Mouse (Mus musculus) liver, embryonic 13.5 days (tissue): ENCODE measurements around the gene Cipc. TPM values are rescaled to one million over a fixed set of nuclear protein-coding genes. Genes with fewer than 3 reads are reported as not detected.

ENCODE experiments used
- ATAC-seq: fragments of 200-750 bp; cut with Nextera tagmentation; 2 replicates; pipeline ENCODE4 v1.8.0; 2017; ENCODE audit warnings: low read depth, mild to moderate bottlenecking, moderate number of reproducible peaks, moderate library complexity
- DNase-seq: peaks from one replicate; pipeline ENCODE4 v3.0.0; 2022
- H3K27ac ChIP-seq: fragments of 300-500 bp; sonication (generic); 2 replicates; pipeline ENCODE4 v1.5.1; 2015; ENCODE audit warnings: moderate library complexity, mild to moderate bottlenecking, inconsistent platforms
- H3K27me3 ChIP-seq: fragments of 300-500 bp; sonication (generic); 2 replicates; pipeline ENCODE4 v1.6.1; 2015; ENCODE audit warnings: mild to moderate bottlenecking, inconsistent platforms
- H3K36me3 ChIP-seq: fragments of 300-500 bp; sonication (generic); 2 replicates; pipeline ENCODE4 v1.6.1; 2015; ENCODE audit warnings: mild to moderate bottlenecking, inconsistent platforms
- H3K4me1 ChIP-seq: fragments of 300-500 bp; sonication (generic); replicated peaks from 2 replicates; pipeline ENCODE4 v1.6.1; 2015; ENCODE audit warnings: inconsistent platforms
- H3K4me2 ChIP-seq: fragments of 300-500 bp; sonication (generic); 2 replicates; pipeline ENCODE4 v1.6.1; 2015; ENCODE audit warnings: inconsistent platforms, mild to moderate bottlenecking, moderate library complexity
- H3K4me3 ChIP-seq: fragments of 300-500 bp; sonication (generic); replicated peaks from 2 replicates; pipeline ENCODE4 v1.5.1; 2015; ENCODE audit warnings: mild to moderate bottlenecking, inconsistent platforms
- H3K9ac ChIP-seq: fragments of 300-500 bp; sonication (generic); 2 replicates; pipeline ENCODE4 v1.6.1; 2015; ENCODE audit warnings: mild to moderate bottlenecking, inconsistent platforms
- H3K9me3 ChIP-seq: fragments of 300-500 bp; sonication (generic); replicated peaks from 2 replicates; pipeline ENCODE4 v1.6.1; 2016; ENCODE audit warnings: inconsistent platforms
- WGBS: fragments of 180-500 bp; shearing (Covaris S2); methylation state at CpG from one replicate; pipeline ENCODE4 v1.1.7; 2015; ENCODE audit not compliant: insufficient replicate concordance; 5-methylcytosine and 5-hydroxymethylcytosine counted together
- polyA plus RNA-seq: library from polyadenylated mRNA; unstranded; fragments of >200 nt; fragmentation: Nextera tagmentation; extraction: Ambion mirVana; gene quantifications from 2 replicates; pipeline ENCODE4 v1.2.1, GENCODE M21; 2015

The Cipc gene
- polyA plus RNA-seq, 1 experiment from 2014 or later = 11.6 TPM

DNA sequence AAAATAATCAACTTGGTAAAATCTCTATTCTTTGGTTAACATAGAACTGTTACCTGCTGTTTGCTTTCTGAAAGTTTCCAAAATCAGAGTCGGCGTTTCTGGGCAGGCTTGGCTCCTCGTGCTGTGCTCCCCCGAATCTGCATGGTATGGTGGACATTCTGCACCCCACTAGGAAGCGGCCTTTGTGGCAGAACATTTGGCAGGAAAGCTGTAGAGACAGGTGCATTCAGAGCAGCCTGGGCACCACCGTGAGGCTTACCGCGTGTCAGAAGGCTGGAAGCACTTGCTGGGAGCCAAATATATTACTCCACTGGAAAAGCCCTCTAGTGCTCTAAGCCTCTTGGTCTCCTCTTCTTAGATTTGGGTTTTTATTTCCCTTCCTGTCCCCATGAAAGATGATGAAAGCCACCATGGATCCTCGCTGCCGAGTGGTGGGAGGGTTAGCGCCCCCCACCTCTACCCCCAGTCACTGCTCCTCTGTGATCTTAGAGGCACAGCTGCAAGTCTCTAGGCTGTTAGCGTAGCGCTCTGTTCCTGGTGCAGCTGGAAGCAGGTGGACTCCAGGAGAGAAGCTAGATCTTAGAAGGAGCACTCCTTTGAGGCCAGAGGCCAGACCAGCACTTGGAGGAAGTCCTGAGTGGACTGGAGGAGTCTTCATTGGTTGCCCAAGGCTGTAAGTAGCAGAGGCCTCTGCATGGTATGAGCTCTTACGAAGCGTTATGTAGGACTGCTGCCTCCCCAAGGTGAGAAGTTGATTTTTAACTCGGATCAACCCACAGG, 17.6 kb downstream of the Cipc start:
- no peak overlapping the region for H3K4me3 ChIP-seq
- H3K36me3 ChIP-seq = peaks cover 61% of the 10 kb centered on the region
- no peaks in the 10 kb centered on the region for H3K27me3 ChIP-seq
- H3K27ac ChIP-seq = no peak overlapping the region
- DNase-seq = no peak
- no peak overlapping the region for H3K4me2 ChIP-seq
- 84% methylated on average over 16 of the region's 16 CpGs for WGBS
- ATAC-seq = no peak
- H3K9me3 ChIP-seq = no peaks in the 10 kb centered on the region
- H3K9ac ChIP-seq = no peak overlapping the region
- peaks cover 23% of the 10 kb centered on the region for H3K4me1 ChIP-seq

DNA sequence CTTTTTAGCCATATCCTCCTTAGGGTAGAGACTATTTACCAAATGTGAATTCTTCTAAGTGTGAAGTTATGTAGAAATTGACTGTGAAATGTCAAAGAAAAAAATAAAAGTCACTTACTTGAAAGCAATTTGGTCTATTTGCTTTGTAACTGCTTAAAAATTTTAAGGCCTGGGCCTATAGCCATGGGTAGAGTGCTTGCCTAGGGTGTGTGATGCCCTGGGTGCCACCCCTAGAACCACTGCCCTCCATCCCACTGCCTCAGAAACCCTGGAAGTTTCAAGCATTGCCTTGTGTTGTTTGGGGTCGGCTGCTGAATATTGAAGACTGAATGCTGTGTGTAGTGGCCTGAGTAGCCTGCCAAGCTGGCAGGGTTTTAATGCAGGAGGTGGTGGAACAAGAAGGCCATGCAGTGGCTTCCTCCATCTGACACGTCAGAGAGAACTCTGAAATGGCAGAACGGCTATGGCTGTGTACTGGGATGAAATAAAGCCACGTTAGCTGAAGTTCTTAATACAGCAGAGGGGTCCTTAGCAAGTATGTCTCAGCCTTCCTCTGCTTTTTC, 18.5 kb downstream of the Cipc start:
- WGBS = 72% methylated on average over 4 of the region's 4 CpGs
- H3K9ac ChIP-seq = no peak overlapping the region
- H3K4me2 ChIP-seq = no peak overlapping the region
- H3K36me3 ChIP-seq = peaks cover 53% of the 10 kb centered on the region
- no peak overlapping the region for H3K27ac ChIP-seq
- H3K4me3 ChIP-seq = no peak overlapping the region
- DNase-seq (no peak), ATAC-seq (no peak)
- H3K4me1 ChIP-seq = peaks cover 30% of the 10 kb centered on the region
- no peaks in the 10 kb centered on the region for H3K27me3 ChIP-seq
- no peaks in the 10 kb centered on the region for H3K9me3 ChIP-seq

DNA sequence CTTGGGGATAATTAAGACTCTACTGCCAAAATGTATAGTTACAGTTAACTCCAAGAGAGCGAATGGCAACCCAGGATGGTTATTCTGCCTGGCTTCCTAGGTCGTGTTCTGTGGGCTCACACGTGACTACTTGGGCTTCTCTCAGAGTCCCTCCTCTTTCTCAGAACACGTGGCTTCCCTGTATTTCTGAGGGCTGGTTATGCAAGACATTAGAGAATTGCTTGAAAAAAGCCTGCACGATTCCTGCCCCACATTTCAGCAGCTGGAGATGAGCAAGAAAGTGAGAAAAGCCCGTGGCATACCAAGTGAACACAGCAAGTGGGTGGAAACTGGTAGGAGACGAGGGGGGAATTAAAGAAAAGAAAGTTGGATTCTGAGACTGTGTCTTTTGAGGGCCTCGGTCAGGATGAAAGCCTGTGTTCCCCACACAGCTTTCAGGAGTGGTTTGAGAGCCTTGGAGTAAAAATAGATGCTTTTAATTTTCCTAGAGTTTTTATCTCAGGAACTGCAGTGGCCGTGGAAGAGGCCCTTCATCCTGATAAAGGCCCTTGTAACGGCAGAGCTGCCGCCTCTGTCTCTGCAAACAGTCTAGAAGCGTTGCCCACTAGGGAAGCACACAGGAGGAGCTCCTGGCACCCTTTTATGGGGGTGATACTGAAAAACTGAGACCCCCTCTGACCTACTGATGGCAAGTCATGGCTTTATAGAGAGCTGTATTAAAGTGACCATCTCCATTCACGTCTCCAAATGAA, 21.8 kb downstream of the Cipc start:
- Histone ChIP-seq H3K27me3 (no peaks in the 10 kb centered on the region), H3K27ac (peak overlapping the region; percentile 73), H3K4me2 (peak overlapping the region; percentile 59), H3K4me3 (peak overlapping the region; percentile 25), H3K9ac (peak overlapping the region; percentile 55), H3K9me3 (no peaks in the 10 kb centered on the region), H3K4me1 (peaks cover 41% of the 10 kb centered on the region), H3K36me3 (peaks cover 20% of the 10 kb centered on the region)
- peak; percentile 90 for ATAC-seq
- 23% methylated on average over 13 of the region's 13 CpGs for WGBS
- DNase-seq = peak; percentile 26

DNA sequence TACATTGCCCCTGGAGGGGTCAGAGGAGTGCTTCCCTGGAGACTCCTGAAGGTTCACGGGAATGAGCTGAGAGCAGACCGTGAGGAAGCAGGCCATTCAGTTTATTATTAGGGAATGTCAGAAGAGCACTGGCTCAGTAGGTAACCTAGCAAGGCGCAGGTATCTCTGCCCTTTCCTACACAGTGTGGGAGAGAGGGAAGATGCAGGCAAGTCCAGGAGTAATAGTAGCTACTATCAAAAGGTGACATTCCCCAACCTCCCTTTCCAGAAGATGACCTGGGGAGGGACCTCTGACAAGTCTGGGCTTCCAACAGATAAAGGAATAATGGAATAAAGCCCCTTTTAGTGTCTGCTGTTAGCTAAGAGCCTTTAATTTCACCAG, 22.4 kb downstream of the Cipc start:
- peaks cover 45% of the 10 kb centered on the region for H3K4me1 ChIP-seq
- peak overlapping the region; percentile 55 for H3K9ac ChIP-seq
- 57% methylated on average over 3 of the region's 3 CpGs for WGBS
- H3K27me3 ChIP-seq = no peaks in the 10 kb centered on the region
- H3K4me2 ChIP-seq = peak overlapping the region; percentile 59
- DNase-seq (no peak), ATAC-seq (peak; percentile 41)
- peak overlapping the region; percentile 73 for H3K27ac ChIP-seq
- peak overlapping the region; percentile 25 for H3K4me3 ChIP-seq
- peaks cover 16% of the 10 kb centered on the region for H3K36me3 ChIP-seq
- no peaks in the 10 kb centered on the region for H3K9me3 ChIP-seq

DNA sequence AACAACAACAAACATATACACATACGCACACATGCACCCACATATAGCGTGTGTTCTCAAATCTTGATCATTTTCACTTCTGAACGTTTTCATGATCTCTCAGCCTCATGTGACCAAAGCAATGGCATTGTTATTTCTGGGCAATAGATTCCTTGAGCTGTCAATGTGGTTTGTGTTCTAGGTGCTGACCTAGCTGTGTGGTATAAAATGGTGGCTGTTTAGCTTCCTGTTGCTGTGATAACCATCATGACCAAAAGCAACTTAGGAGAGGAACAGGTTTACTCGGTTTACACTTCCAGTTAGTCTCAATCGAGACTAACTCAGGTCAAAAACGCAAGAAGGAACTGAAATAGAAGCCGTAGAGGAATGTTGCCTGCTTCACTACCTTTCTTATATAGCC, 24.2 kb downstream of the Cipc start:
- 69% methylated on average over 7 of the region's 7 CpGs for WGBS
- H3K9me3 ChIP-seq = no peaks in the 10 kb centered on the region
- H3K9ac ChIP-seq = no peak overlapping the region
- DNase-seq (no peak), ATAC-seq (no peak)
- H3K4me3 ChIP-seq = no peak overlapping the region
- H3K4me2 ChIP-seq = no peak overlapping the region
- no peaks in the 10 kb centered on the region; the same call in 1 of the 2 replicates for H3K36me3 ChIP-seq
- no peak overlapping the region for H3K27ac ChIP-seq
- 0 out of 2 replicates have a peak, but pooled peaks cover 4% of the 10 kb centered on the region for H3K27me3 ChIP-seq
- H3K4me1 ChIP-seq = peaks cover 56% of the 10 kb centered on the region

DNA sequence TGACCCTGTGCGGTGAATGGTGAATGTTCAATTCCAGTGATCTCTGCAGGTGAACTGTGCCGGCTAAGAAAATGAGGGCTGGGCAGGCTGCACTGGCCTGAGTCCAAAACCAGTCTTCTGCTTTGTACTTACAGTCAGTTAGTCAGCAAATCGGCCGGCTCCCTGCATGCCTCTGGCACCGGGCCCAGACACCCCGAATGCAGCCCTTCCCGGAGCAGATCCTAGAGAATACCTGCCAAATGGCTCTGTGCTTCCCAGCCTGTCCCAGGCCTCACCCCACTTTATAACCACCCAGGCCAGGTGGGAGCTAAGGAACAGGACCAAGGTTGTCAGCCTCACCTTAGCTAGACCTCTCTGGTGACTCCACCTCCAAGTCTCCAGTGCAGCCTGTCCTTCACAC, 26.4 kb downstream of the Cipc start:
- no peak for ATAC-seq
- Histone ChIP-seq H3K4me2 (no peak overlapping the region), H3K27ac (peak overlapping the region; percentile 9; the same call in 1 of the 2 replicates)

DNA sequence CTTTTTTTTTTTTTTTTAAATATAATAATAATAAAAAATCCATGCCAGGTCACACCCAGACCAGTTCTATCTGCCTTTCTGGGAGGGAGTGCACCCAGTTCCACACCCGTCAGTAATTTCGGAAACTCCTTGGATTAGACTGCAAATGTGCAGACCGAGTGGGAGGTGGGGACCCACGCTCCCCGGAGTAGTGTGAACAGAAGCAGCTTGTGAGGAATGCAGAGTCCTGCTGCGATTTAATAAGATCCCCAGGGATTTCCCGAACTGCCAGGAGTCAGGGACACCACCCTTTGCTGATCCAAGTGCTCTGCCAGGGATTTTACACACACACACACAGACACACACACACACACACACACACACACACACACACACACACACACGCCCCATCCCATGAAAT, 26.9 kb downstream of the Cipc start:
- DNase-seq (no peak), ATAC-seq (no peak)
- Histone ChIP-seq H3K27me3 (peaks cover 22% of the 10 kb centered on the region), H3K27ac (no peak overlapping the region), H3K4me2 (no peak overlapping the region), H3K4me3 (no peak overlapping the region), H3K9me3 (no peaks in the 10 kb centered on the region), H3K9ac (no peak overlapping the region), H3K4me1 (peaks cover 41% of the 10 kb centered on the region), H3K36me3 (no peaks in the 10 kb centered on the region)
- 53% methylated on average over 8 of the region's 8 CpGs for WGBS

More for the DNA sequence above, 26.4 kb downstream of the Cipc start:
- peaks cover 46% of the 10 kb centered on the region for H3K4me1 ChIP-seq
- H3K4me3 ChIP-seq = no peak overlapping the region
- DNase-seq = no peak
- no peaks in the 10 kb centered on the region for H3K36me3 ChIP-seq
- peaks cover 17% of the 10 kb centered on the region for H3K27me3 ChIP-seq
- WGBS = 56% methylated on average over 7 of the region's 7 CpGs
- no peaks in the 10 kb centered on the region for H3K9me3 ChIP-seq
- H3K9ac ChIP-seq = no peak overlapping the region

DNA sequence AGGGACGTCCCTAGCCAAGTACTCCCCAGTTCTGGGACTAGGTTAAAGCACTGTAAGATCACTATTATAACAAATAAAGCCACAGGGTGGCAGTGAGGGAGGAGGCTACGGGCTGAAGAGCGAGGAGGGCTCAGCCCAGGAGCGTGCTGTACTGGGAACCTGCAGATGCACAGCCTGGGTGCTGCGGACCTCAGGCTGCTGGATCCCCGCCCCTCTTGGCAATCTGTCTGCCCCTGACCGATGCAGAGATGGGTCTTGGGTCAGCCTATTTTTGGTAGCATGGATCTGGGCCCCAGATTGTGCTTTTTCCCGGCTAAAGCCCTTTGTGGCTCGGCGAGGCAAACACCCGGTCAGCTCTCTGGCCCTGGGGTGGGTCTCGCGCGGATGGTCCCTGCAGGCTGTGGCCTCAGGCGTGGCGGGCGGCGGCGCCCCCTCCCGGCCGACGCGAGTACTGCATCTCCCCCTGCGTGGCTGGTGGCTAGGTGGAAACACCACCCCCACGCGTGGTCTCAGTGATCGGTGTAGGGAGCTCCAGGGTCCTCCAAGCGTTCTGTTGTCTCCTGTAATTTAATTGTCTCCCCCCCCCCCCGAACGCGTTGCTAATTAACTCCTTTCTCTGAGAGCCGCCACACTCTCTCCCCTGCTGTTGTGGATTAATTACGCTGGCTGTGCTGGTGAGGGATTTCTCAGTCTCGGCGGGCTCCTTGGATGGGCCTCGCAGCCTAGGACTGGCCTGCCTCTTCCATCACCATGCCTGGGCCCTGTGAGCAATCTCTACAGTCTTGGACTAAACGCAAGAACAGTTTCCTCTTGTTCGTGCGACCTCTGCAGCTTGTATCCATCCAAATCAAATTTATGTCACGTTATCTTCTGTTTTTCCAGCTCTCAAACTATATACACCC, 27.8 kb downstream of the Cipc start:
- H3K9ac ChIP-seq = peak overlapping the region; percentile 50
- ATAC-seq (peak; percentile 66), DNase-seq (peak; percentile 48)
- 13% methylated on average over 40 of the region's 40 CpGs for whole genome bisulfite sequencing
- H3K4me2 ChIP-seq = peak overlapping the region; percentile 68
- peaks cover 32% of the 10 kb centered on the region for H3K4me1 ChIP-seq
- H3K27me3 ChIP-seq = peaks cover 28% of the 10 kb centered on the region
- H3K4me3 ChIP-seq = peak overlapping the region; percentile 44
- no peaks in the 10 kb centered on the region for H3K36me3 ChIP-seq
- H3K9me3 ChIP-seq = no peaks in the 10 kb centered on the region
- H3K27ac ChIP-seq = no peak overlapping the region

DNA sequence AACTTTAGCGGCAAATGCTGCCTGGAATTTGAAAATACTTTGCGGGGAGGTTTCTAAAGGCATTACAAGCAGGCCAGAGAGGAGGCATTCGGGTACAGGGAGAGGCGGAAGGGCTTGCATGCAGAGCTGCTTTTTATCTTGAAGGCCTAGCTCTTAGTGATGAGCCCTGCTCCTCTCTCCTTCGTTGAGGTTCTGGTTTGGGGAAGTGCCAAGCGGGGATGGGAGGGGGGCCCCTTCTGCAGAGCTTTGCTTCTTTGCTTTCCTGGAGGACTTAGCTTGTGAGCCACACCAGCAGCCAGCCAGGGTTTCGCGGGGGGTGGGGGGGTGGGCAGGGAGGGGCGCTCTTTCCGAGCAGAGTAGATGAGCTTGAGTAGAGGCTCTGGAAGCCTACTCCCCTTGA, 28.9 kb downstream of the Cipc start:
- H3K9me3 ChIP-seq = no peaks in the 10 kb centered on the region

DNA sequence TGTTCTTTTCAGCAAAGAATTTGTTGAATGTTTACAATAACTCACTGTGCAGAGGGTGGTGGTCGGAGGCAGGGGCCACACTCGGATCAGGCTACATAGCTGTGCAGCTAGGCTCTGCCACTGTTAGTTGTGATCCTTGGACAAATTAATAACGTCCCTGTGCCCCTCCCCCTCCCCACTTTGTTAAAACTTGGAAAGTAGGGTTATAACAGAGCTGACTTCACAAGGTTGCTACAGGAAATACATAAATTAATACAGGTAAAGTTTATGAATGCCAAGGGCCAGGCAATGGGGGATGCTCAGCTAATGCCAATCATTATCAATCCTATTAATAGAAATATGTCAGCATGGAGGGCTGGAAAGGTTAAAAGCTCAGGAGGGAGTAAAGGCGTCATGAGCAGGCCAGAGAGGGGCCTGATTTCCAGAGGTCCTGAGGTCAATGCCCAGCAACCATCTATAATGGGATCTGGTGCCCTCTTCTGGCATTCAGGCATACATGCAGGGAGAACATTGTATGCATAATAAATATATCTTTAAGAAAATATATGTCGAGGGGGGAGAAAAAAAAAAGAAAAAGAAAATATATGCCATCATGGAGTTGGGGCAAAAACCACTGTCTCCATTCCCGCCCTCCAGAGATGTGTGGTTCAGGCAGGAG, 29.8 kb downstream of the Cipc start:
- no peaks in the 10 kb centered on the region for H3K9me3 ChIP-seq
- no peaks in the 10 kb centered on the region for H3K36me3 ChIP-seq
- peaks cover 48% of the 10 kb centered on the region for H3K27me3 ChIP-seq
- no peak overlapping the region for H3K9ac ChIP-seq
- H3K4me3 ChIP-seq = no peak overlapping the region
- H3K4me1 ChIP-seq = peaks cover 26% of the 10 kb centered on the region
- WGBS = 35% methylated on average over 6 of the region's 6 CpGs
- DNase-seq = no peak
- no peak overlapping the region for H3K4me2 ChIP-seq
- H3K27ac ChIP-seq = no peak overlapping the region
- no peak for ATAC-seq

More for the DNA sequence above, 28.9 kb downstream of the Cipc start:
- H3K27me3 ChIP-seq = peaks cover 39% of the 10 kb centered on the region
- H3K4me1 ChIP-seq = peaks cover 26% of the 10 kb centered on the region
- H3K36me3 ChIP-seq = no peaks in the 10 kb centered on the region
- H3K4me3 ChIP-seq = no peak overlapping the region
- no peak overlapping the region for H3K27ac ChIP-seq
- no peak overlapping the region for H3K9ac ChIP-seq
- DNase-seq (no peak), ATAC-seq (no peak)
- 43% methylated on average over 10 of the region's 10 CpGs for WGBS
- H3K4me2 ChIP-seq = no peak overlapping the region
